Mouse (Mus musculus): ENCODE measurements at regions not wholly inside any gene's neighbourhood (a gene's known extent, or its start where the extent isn't known, plus 50 kb on each side); places are given as distances from the start of the nearest gene placed in this dataset.

GRCm38 (mm10) chr12:73491370-73491769, 54.8 kb downstream of the Tmem30b start:
- no peak for ATAC-seq (ENCODE audit: insufficient number of reproducible peaks, low FRiP score, low TSS enrichment, low read depth)
- Histone ChIP-seq H3K4me3 (replicated peaks) (no peak overlapping the region), H3K4me1 (peaks cover 9% of the 10 kb centered on the region), H3K9ac (no peak overlapping the region), H3K27ac (replicated peaks) (no peak overlapping the region), H3K4me2 (replicated peaks) (no peak overlapping the region), H3K27me3 (no peaks in the 10 kb centered on the region), H3K36me3 (no peaks in the 10 kb centered on the region), H3K9me3 (replicated peaks) (no peaks in the 10 kb centered on the region)
- 39% methylated on average over 3 of the region's 3 CpGs for WGBS

- H3K9ac ChIP-seq = no peak overlapping the region
- no peak for ATAC-seq (ENCODE audit: insufficient number of reproducible peaks, low FRiP score, low TSS enrichment, low read depth)
- 93% methylated on average over 2 of the region's 2 CpGs for WGBS
- H3K27ac ChIP-seq (replicated peaks) = no peak overlapping the region
- H3K27me3 ChIP-seq = 0 out of 2 replicates have a peak, but pooled peaks cover 2% of the 10 kb centered on the region
- H3K4me3 ChIP-seq (replicated peaks) = no peak overlapping the region
- no peaks in the 10 kb centered on the region for H3K9me3 ChIP-seq (replicated peaks)
- no peak overlapping the region for H3K4me2 ChIP-seq (replicated peaks)
- H3K36me3 ChIP-seq = no peaks in the 10 kb centered on the region
- peaks cover 5% of the 10 kb centered on the region; the same call in 1 of the 2 replicates for H3K4me1 ChIP-seq
These were observed 63.3 kb downstream of the Tmem30b start for GRCm38 (mm10) chr12:73482858-73483257.

GRCm38 (mm10) chr12:73482275-73482674, 63.9 kb downstream of the Tmem30b start:
- 0 out of 2 replicates have a peak, but pooled peaks cover 5% of the 10 kb centered on the region for H3K27me3 ChIP-seq
- H3K4me3 ChIP-seq (replicated peaks) = no peak overlapping the region
- no peak overlapping the region for H3K9ac ChIP-seq
- peaks cover 5% of the 10 kb centered on the region; the same call in 1 of the 2 replicates for H3K4me1 ChIP-seq
- no peak for ATAC-seq (ENCODE audit: insufficient number of reproducible peaks, low FRiP score, low TSS enrichment, low read depth)
- WGBS = 84% methylated on average over 6 of the region's 6 CpGs
- H3K9me3 ChIP-seq (replicated peaks) = no peaks in the 10 kb centered on the region
- H3K4me2 ChIP-seq (replicated peaks) = no peak overlapping the region
- H3K36me3 ChIP-seq = no peaks in the 10 kb centered on the region
- no peak overlapping the region; the same call in 1 of the 2 replicates for H3K27ac ChIP-seq (replicated peaks)

DNA sequence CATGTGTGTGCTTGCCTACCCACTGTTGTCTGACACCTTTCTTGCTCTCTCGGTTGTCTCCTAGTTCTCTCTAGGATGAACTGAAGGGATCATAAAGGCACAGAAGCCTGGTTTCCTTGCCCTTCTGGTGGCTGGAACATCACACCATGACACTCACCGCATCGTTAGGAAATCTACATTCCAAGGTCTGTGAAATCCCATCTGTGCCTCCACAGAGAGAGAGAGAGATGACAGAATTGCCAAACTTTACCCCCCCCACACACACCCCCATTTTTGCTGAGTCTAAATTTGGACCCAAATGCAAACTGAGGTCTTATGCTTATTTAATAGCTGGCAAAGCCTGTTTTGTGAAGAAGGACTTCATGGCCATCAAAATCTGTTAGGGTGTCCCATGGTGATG, 64.5 kb downstream of the Tmem30b start:
- no peaks in the 10 kb centered on the region for H3K36me3 ChIP-seq
- H3K9me3 ChIP-seq (replicated peaks) = no peaks in the 10 kb centered on the region
- WGBS = 38% methylated on average over 3 of the region's 3 CpGs

DNA sequence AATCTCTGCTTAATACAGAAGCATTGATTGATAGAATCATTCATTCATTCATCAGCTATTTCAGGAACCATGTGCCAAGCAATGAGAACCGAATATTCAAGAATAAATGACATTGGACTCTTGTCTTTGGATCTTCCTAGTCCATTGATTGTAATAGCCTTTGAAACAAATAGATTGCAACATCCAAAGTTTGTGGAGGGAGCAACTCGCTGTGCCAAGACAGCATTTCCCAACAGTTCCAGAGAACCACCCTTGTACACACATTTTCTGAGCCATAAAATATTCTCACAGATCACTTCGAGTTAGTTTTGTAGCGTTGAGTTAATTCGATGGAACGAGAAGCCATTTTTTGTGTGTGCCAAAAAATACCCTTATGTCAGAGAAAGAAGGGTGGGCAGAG, 65.0 kb downstream of the Tmem30b start:
- Histone ChIP-seq H3K4me1 (peaks cover 12% of the 10 kb centered on the region), H3K4me2 (replicated peaks) (no peak overlapping the region), H3K9ac (no peak overlapping the region), H3K36me3 (no peaks in the 10 kb centered on the region), H3K27me3 (0 out of 2 replicates have a peak, but pooled peaks cover 5% of the 10 kb centered on the region), H3K27ac (replicated peaks) (peak overlapping the region; percentile 58; the same call in 1 of the 2 replicates), H3K9me3 (replicated peaks) (no peaks in the 10 kb centered on the region), H3K4me3 (replicated peaks) (no peak overlapping the region)
- no peak for ATAC-seq (ENCODE audit: insufficient number of reproducible peaks, low FRiP score, low TSS enrichment, low read depth)
- 71% methylated on average over 6 of the region's 6 CpGs for WGBS

More for the DNA sequence above, 64.5 kb downstream of the Tmem30b start:
- Histone ChIP-seq H3K4me3 (replicated peaks) (no peak overlapping the region), H3K9ac (no peak overlapping the region), H3K4me2 (replicated peaks) (no peak overlapping the region), H3K27me3 (0 out of 2 replicates have a peak, but pooled peaks cover 5% of the 10 kb centered on the region), H3K4me1 (peaks cover 6% of the 10 kb centered on the region), H3K27ac (replicated peaks) (peak overlapping the region; percentile 58; the same call in 1 of the 2 replicates)
- peak; percentile 58; the same call in 1 of the 2 replicates for ATAC-seq (ENCODE audit: insufficient number of reproducible peaks, low FRiP score, low TSS enrichment, low read depth)

DNA sequence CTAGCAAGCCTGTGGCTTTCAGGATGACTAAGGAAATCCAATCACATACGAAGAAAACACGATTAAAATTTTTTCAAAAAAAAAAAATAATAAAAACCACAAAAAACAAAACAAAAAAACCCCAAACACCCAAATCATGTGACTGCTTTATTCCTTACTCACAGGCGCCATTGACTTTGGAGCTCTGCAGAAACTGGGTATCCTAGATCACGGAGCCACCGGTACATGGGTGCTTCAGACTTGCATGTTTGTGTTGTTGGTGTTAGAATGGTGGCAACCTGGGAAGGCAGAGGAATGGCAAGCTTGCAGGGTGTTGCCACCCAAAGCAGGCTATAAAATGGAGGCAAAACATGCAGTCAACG, 65.6 kb downstream of the Tmem30b start:
- peaks cover 17% of the 10 kb centered on the region for H3K4me1 ChIP-seq
- H3K36me3 ChIP-seq = no peaks in the 10 kb centered on the region
- H3K9ac ChIP-seq = no peak overlapping the region
- no peak overlapping the region; the same call in 1 of the 2 replicates for H3K27ac ChIP-seq (replicated peaks)
- peaks cover 5% of the 10 kb centered on the region; the same call in 1 of the 2 replicates for H3K27me3 ChIP-seq
- no peak for ATAC-seq (ENCODE audit: insufficient number of reproducible peaks, low FRiP score, low TSS enrichment, low read depth)
- WGBS = 73% methylated on average over 6 of the region's 6 CpGs
- H3K4me3 ChIP-seq (replicated peaks) = no peak overlapping the region
- no peaks in the 10 kb centered on the region for H3K9me3 ChIP-seq (replicated peaks)
- H3K4me2 ChIP-seq (replicated peaks) = no peak overlapping the region

DNA sequence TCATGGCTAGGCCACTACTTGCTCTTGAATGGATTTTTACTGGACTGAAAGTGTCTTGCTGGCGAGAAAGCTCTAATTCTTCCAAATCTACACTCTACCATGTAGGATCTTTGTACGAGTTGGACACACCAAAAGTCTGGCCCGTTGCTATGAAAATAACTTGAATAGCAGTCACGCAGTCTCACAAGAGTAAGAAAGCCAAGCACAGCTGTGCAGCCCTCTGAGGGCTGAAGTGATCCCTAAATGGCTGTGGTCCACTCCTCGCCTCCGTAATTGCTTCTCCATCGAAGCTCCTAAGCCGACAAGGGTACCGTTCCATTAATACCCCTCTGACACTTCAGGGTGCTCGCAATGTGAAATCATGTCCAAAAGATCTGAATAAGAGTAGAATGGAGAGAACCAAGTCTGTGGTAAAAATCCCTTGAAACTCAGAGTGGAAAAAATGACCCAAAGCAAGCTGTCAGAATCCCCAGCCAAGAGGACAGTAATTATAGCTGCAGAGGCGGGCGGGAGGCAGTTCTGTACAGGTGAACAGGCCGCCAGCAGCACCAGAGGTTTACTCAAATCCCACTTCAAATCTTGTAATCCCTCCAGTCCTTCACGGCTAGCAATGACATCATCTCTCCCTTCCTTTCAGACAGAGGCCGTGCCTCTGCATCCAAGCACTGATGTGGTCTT, 66.1 kb downstream of the Tmem30b start:
- H3K27ac ChIP-seq (replicated peaks) = peak overlapping the region; percentile 55
- no peaks in the 10 kb centered on the region for H3K36me3 ChIP-seq
- WGBS = 67% methylated on average over 15 of the region's 15 CpGs
- H3K4me1 ChIP-seq = peaks cover 17% of the 10 kb centered on the region
- no peak overlapping the region for H3K4me2 ChIP-seq (replicated peaks)
- H3K9me3 ChIP-seq (replicated peaks) = no peaks in the 10 kb centered on the region
- no peak overlapping the region for H3K9ac ChIP-seq
- H3K4me3 ChIP-seq (replicated peaks) = no peak overlapping the region
- ATAC-seq (ENCODE audit: insufficient number of reproducible peaks, low FRiP score, low TSS enrichment, low read depth) = no peak
- H3K27me3 ChIP-seq = peaks cover 5% of the 10 kb centered on the region; the same call in 1 of the 2 replicates

GRCm38 (mm10) chr12:73478641-73479040, 67.6 kb downstream of the Tmem30b start:
- no peaks in the 10 kb centered on the region for H3K9me3 ChIP-seq (replicated peaks)
- peaks cover 17% of the 10 kb centered on the region for H3K4me1 ChIP-seq
- no peak for ATAC-seq (ENCODE audit: insufficient number of reproducible peaks, low FRiP score, low TSS enrichment, low read depth)
- no peak overlapping the region for H3K4me2 ChIP-seq (replicated peaks)
- no peaks in the 10 kb centered on the region for H3K36me3 ChIP-seq
- 87% methylated on average over 4 of the region's 4 CpGs for WGBS
- peaks cover 5% of the 10 kb centered on the region; the same call in 1 of the 2 replicates for H3K27me3 ChIP-seq
- H3K27ac ChIP-seq (replicated peaks) = no peak overlapping the region
- no peak overlapping the region for H3K9ac ChIP-seq
- no peak overlapping the region for H3K4me3 ChIP-seq (replicated peaks)

DNA sequence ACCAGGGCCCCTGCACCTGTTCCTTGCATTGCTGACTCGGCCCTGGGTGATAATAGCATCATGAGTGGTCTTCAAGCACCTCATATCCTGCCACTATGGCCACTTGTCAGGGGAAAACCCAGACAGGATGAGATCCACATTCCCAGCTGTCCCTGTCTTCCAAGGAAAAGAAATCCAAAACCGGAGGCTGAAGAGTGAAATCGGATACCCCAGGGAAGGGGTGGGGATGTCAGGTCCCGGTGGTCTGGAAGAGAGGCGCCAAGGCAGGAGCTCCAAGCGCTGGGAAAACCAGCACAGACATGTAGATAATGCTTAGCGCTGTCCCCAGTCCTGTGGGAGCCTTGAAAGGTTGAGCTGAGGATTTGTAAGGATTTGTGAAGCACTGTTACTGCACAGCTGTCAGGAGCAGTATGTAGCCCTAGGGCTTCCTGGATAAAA, 69.8 kb downstream of the Tmem30b start:
- Histone ChIP-seq H3K9ac (no peak overlapping the region), H3K4me3 (replicated peaks) (no peak overlapping the region), H3K27me3 (peaks cover 5% of the 10 kb centered on the region; the same call in 1 of the 2 replicates), H3K4me2 (replicated peaks) (no peak overlapping the region), H3K4me1 (peaks cover 21% of the 10 kb centered on the region), H3K36me3 (no peaks in the 10 kb centered on the region), H3K9me3 (replicated peaks) (no peaks in the 10 kb centered on the region), H3K27ac (replicated peaks) (0 out of 2 replicates have a peak overlapping the region, but pooled peaks have one; percentile 17)
- peak; percentile 76 for ATAC-seq (ENCODE audit: insufficient number of reproducible peaks, low FRiP score, low TSS enrichment, low read depth)
- 5% methylated on average over 7 of the region's 7 CpGs for WGBS

DNA sequence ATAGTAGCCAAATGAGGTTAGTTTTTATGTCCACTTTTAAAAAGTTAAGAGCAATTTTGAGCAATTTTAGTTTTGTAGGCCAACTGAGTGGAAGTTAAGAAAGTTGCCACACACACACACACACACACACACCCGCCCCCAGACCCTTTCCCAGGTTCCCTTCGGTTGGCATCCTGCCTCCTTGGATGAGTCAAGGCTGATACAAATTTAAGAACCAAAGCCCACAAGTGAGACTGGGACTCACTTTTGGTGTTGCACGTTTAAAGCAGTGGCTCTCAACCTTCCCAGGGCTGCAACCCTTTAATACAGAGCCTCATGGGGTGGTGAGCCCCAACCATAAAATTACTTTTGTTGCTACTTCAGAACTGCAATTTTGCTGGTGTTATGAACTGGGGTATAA, 70.4 kb downstream of the Tmem30b start:
- no peak overlapping the region for H3K27ac ChIP-seq (replicated peaks)
- H3K9me3 ChIP-seq (replicated peaks) = no peaks in the 10 kb centered on the region
- no peak overlapping the region for H3K9ac ChIP-seq
- ATAC-seq (ENCODE audit: insufficient number of reproducible peaks, low FRiP score, low TSS enrichment, low read depth) = no peak
- H3K4me2 ChIP-seq (replicated peaks) = no peak overlapping the region
- WGBS = 53% methylated on average over 3 of the region's 3 CpGs
- H3K4me1 ChIP-seq = peaks cover 21% of the 10 kb centered on the region
- H3K36me3 ChIP-seq = no peaks in the 10 kb centered on the region
- H3K4me3 ChIP-seq (replicated peaks) = no peak overlapping the region
- H3K27me3 ChIP-seq = peaks cover 5% of the 10 kb centered on the region; the same call in 1 of the 2 replicates

GRCm38 (mm10) chr12:73475020-73475419, 71.2 kb downstream of the Tmem30b start:
- no peak for ATAC-seq (ENCODE audit: insufficient number of reproducible peaks, low FRiP score, low TSS enrichment, low read depth)
- no peak overlapping the region for H3K4me3 ChIP-seq (replicated peaks)
- peaks cover 17% of the 10 kb centered on the region for H3K4me1 ChIP-seq
- 64% methylated on average over 5 of the region's 5 CpGs for WGBS
- no peaks in the 10 kb centered on the region for H3K9me3 ChIP-seq (replicated peaks)
- H3K27ac ChIP-seq (replicated peaks) = no peak overlapping the region
- H3K4me2 ChIP-seq (replicated peaks) = no peak overlapping the region
- H3K36me3 ChIP-seq = no peaks in the 10 kb centered on the region
- H3K27me3 ChIP-seq = peaks cover 5% of the 10 kb centered on the region; the same call in 1 of the 2 replicates
- no peak overlapping the region for H3K9ac ChIP-seq
